Mouse (Mus musculus): ENCODE measurements around the gene Fam214b.

Fam214b gene

DNA sequence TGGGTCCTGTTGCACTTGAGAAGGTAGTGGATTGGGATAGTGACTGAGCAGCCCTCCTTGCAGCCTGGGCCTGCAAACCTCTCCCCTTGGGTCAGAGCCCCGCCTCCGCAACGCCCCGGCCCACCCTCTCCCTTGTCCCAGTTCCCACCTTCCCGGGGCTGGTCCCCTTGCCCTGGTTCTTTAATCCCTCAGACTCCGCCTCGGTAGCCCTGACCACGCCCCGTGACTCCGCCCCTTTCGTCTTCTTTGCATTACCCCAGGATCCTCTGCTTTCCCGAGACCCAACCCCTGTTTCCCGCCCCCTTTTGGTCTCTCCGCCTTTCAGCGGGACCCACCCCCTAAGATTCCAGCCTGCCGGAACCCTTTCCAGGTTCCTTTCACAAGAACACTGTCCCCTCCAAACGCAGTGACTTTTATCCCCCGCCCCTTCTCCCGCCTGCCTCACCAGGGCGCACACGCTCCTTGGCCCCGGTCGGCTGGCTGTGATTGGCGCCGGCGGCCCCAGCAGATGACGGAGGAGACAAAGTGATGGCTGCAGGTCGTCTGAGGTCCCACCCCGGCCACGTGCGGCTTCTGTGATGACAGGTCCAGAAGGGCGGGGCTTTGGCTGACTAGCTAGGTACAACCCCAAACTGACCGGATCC is at the start of gene Fam214b:
Gene Fam214b (minus strand): TSS at position 562 of the 644 bp plus-strand sequence.
- peak; percentile 98 for DNase-seq (ENCODE audit: low read depth, low spot score)

DNA sequence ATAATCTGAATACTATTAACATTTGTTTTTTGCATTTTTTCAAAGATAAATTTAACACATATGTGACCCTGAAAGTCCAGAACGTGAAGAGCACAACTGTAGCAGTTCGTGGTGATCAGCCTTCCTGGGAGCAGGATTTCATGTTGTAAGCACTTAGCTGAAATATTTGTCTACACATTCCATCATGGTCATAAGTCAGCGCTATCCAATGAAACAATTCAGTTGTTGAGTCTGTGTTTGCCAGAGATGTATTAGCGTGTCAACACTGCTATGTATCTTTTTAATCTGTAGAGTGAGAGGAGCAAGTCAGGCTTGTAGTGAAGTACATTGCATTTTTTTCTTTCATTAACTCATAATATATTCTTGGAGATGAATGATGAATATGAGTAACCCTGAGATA is 45.2 kb upstream of the Fam214b start:
- no peak for DNase-seq (ENCODE audit: low read depth, low spot score)

DNA sequence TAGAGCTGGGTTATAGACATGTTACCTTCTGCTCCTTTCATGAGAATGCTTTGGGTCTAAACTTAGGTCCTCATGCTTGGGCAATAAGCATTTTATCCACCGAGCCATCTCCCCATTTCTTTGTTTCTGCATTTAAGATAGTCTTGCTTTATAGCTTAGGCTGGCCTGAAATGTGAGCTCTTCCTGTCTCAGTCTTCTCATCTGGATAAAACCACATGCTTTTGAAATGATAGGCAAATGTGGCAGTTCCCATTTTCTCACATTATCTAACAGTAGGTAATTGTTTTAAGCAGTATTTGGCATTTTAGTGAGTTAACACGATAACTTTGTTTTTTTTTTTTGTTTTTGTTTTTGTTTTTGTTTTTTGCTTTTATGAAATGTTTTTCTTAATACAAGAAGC is 43.9 kb upstream of the Fam214b start:
- no peak for DNase-seq (ENCODE audit: low read depth, low spot score)

DNA sequence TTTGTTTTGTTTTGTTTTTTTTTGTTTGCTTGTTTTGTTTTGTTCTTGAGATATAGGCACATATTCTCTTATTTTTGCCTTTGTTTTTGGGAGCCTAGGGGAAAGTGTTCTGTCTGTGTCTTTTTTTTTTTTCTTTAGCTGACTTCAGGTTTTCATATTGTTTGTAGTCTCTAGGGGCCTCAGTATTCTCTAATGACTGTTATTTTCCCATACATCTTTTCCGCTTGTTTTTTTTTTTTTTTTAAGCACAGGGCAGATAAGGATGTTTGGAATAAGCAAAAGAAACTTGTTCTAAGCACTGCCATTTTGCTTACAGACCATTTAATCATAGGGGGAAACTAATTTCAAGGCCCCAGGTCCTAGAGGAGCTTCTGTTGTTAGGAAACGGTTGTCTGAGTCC is 36.4 kb upstream of the Fam214b start:
- DNase-seq (ENCODE audit: low read depth, low spot score): no peak

DNA sequence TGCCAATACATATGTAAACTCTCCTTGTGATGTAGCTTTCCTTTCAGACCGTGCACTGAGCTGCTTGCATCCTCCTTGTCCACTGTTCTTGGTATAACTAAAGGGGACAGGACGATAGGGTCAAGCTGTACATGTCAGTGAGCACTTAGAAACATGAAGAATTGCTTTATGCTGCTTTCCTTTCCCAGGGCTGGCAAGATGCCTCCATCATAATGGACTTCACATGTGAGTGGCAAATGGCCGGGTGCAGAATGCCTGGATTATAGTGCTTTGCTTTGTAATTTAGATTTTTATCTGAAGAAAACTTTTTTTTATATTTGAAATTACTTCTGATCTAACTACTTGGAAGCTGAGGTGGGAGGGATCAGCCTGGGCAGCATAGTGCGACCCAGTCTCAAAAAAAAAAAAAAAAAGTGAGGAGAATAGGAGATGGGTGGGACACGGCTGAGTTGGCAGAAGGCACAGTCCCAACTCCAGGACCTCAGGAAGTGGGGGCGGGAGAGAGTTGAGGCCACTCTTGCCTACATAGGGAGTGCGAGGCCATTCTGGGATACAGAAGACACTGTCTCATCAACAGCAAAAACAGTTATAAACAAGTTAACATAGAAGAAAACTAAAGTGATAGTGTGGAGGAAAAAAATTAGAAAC is 32.2 kb upstream of the Fam214b start:
- no peak for DNase-seq (ENCODE audit: low read depth, low spot score)

DNA sequence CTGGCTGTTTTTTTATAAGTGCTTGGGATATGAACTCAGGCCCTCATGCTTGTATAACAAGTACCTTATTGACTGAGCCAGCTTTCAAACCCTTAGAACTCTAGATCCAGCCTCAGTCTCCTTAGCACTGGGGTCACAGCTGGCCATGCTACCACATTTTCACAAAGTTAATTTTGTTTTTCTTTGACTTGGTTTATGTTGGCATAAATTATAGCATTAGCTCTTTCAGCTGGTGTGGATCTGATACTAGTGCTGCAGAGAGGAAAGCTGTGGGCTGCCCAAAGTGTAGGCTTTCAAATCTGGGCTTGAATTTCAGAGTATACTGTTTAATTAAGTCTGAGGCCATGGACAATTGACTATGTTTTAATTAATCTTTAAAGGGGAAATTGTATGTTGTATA is 28.9 kb upstream of the Fam214b start:
- no peak for DNase-seq (ENCODE audit: low read depth, low spot score)

DNA sequence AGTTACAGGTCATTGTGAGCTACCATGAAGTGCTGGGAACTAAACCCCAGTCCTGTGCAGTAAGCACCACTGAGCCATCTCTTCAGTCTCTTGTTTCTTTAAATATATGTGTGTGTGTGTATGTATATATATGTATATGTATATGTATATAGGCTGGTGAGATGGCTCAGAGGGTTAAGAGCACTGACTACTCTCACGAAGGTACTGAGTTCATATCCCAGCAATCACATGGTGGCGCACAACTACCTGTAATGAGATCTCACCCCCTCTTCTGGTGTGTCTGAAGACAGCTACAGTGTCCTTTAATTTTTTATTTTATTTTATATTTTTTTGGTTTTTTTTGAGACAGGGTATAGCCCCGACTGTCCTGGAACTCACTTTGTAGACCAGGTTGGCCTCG is 19.5 kb upstream of the Fam214b start:
- DNase-seq (ENCODE audit: low read depth, low spot score): no peak

DNA sequence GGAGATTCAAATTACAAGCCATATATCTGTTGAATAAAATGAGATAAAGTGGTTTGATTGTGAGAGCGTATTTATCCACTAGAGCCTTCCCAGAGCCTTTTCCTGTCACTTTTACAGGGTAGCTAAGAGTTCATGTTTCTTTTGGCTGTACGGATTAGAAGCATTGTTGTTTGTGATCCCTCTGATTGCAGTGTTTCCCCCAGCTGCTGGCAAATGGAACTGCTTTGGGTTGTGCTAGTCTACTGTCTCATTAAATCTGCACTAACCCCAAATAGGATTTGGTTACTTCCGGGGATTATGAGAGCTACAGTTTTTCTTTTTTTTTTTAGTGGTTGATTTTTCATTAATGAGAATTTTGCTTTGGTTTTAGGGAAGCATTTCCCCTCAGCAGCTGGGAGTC is 14.3 kb upstream of the Fam214b start:
- no peak for DNase-seq (ENCODE audit: low read depth, low spot score)

DNA sequence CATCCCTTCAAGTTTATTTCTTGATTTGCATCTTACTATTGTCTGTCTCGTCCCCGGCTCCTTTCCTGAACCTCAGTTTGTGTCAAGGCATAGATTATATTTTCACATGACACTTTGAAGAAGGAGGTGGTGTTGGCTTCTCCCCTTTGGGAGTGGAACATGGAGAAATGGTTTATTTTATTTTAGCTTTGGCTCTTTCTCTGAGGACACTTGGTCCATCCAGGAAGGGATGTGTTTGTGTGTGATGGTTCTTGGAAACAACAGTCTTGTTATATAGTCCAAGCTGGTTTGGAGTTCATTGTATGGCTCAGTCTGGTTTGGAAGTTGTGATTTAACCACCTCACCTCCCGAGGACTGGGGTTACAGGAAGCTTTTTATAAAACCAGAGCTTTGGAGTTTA is 13.7 kb upstream of the Fam214b start:
- no peak for DNase-seq (ENCODE audit: low read depth, low spot score)

DNA sequence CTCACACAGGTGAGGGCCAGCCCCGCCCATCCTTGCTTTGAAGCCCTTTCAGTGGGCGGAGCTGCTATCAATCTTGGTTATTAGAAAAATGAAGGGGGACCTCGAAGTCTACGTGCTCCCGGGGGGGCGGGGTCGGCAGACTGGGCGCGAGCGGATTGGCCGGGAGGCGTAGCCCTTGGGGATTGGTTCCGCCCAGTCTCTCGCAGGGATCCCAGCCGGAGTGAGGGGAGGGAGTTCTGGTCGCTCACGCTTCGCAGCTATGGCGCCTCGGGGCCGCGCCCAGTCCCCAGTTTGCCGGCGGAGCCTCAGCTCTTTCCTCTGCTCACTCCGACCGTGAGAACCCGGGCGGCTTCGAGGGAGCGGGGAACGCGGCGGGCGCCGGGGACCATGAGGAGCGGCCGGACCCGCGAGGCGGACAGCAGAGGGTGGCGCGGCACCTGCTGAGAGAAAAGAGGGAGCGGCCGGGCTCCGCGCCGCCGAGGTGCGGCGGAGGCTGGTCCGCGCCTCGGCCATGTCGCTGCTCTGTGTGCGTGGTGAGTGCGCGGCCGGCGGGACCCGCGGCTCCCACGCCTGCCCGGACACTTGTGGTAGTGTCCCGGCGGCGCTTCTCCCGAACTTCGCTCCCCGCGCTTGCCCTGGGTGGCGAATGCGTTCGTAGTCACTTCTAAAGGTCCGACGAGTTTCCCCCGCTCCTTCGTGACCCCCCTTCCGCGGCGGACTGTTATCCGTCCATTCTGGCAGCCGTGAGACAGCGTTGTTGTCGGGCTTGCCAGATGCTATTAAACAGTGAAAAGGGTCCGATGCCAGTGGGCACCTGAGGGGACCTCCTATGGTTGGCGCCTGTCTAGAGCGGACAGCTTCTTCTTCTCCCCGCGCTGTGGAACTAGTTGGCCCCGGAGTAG is 13.0 kb upstream of the Fam214b start, which contains the start of gene Unc13b:
Gene Unc13b (plus strand): TSS at position 201 of the 902 bp plus-strand sequence.
- peak; percentile 84 for DNase-seq (ENCODE audit: low read depth, low spot score)

DNA sequence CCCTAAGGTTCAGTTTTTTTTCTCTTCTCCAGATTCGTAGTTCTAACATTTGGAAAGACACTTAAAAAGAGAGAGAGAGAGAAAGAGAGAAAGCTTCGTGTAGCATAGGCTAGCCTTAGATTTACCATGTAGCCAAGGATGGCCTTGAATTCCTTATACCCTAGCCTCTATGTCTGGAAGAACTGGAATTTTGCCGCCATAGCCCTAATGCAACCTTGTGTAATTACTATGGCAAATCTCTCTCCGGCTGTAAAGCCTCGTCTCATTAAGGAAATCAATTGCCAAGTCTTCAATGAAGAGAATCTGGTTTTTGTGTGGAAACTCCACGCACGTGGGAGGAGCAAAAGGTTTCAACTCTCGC is 12.4 kb upstream of the Fam214b start:
- no peak for DNase-seq (ENCODE audit: low read depth, low spot score)

DNA sequence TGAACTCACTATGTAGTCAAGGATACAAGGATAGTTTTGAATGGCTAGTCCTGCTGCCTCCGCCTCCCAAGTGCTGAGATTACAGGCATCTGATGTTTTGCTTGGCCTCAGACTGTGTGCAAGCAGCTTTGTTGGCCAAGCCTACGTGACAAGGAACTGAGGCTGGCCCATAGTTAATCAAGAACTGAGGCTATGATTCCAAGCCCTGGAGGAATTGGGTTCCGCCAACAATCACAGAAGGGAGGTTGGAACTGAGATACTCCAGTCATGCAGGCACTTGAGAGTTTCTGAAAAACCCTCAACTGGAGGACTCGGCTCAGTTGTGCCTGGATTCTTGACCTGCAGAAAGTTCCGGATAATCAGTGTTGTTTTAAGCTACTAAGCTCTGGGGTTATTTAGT is 11.6 kb upstream of the Fam214b start:
- no peak for DNase-seq (ENCODE audit: low read depth, low spot score)

DNA sequence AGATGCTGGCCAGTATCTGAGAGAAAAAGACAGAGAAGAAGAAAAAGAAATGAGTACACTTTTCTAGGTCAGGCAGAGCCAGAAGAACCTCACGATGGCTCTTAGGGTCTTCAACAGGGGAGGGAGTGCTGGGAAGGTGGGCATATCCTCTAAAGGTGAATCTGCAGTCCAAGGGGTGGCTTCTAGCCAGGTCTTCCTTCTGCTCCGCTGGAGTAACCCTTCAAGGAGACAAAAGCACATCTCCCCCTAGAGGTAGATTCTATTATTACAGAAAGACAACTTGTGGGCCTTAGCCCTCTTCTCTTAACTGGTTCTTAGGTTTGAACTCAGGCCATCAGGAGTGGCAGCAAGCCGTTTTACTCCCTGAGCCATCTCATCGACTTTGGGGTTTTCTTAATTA is 6.6 kb upstream of the Fam214b start:
- peak; percentile 46 for DNase-seq (ENCODE audit: low read depth, low spot score)

DNA sequence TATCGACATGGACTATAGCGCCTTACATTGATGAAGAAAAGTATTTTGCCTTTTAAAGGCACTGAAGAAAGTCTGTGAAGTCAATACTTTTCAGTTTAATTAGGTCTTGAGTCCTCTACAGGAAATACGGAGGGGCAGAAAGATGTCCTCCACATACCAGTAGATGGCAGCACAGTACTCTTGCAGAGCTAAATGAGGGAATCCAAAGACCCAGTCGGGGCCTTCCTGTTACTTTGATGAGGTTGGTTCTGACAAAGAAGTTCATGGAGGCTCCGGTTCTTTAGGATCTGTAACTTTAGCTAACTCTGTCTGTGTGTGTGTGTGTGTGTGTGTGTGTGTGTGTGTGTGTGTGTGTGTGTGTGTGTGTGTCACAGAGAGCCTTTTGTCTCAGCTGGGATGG is 1.2 kb upstream of the Fam214b start:
- DNase-seq (ENCODE audit: low read depth, low spot score): peak; percentile 73

DNA sequence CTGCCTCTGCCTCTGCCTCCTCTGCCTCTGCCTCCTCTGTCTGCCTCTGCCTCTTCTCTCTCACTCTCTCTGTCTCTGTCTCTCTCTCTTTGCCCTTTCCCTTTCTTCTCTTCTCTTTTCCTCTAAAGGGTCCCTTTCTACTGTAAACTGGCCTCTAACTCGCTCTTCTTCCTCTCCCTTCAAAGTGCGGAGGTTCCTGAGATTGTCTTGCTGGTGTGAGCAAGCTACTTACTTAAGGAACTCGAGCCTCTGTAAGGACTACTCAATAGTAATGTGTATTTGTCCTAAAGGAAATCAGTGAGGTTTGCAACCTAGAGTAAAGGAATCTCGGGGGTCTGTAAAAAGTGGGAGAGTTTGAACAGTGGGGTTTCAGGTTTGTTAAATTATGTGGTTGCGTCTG is 587 bp upstream of the Fam214b start:
- no peak for DNase-seq (ENCODE audit: low read depth, low spot score)

DNA sequence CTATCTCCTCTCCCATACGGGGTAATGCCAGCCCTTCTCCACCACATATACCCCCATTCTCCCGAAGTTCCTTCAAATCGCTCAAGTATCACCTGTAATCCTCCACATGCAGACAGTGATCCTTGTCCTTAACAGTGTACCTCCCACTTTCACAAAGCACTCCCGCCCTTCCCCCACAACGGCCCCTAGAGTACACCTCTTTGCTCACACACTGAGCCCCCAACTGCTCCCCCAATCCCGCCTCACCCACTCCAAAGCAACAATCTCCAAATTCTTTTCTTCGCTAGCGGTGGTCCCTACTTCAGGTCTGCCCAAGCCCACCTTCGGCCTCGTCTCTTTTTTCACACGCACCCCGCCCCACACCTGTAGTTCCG is 748 bp downstream of the Fam214b start:
- no peak for DNase-seq (ENCODE audit: low read depth, low spot score)

DNA sequence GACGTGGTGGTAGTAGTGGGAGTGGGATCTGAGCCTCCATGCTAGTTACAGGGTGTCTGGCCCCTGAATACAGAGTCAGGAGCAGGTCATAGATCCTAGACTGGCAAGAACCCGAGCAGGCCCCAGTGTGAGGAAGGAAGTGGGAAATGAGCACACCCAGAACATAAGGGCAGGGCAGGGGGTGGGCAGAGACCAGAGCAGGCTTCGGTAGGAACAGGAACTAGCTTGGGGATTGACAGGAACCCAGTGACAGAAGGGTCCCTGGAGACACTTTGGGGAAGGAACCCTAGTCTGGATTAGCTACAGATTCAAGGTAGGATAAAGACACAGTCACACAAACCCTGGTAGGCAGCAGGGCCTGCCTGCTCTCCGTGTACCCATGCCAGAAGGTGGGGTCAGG is 1.3 kb downstream of the Fam214b start:
- DNase-seq (ENCODE audit: low read depth, low spot score): no peak

DNA sequence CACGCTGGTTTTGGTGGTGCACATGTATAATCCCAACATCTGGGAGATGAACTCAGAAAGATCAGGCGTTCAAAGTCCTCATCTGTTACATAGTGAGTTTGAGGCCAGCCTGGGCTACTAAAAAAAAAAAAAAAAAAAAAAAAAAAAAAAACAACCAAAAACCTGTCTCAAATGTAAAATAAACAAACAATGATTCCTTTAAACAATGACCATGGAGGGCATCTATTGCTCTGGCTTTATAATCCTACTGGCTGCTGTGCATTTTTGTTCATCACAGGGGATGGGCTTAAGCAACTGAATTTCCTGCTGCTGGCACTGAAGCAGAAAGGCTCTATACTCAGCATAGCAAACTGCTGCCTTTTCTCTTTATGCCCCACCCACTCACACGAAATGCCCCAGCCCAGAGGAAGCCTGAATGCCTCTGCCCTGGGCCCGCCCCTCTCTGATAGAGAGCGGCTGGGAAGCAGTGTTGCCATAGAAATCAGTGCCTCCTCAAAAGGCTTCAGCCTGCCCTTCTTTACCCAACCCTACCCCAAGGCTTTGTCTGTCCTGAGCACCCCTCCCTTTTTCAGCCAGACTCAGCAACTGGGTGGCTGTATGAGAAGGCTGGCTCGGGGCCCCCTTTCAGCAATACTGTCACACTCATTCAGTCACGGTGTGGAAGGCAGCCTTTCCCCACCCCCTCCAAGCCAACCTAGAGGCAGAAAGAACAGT is 2.2 kb downstream of the Fam214b start:
- peak; percentile 44 for DNase-seq (ENCODE audit: low read depth, low spot score)

DNA sequence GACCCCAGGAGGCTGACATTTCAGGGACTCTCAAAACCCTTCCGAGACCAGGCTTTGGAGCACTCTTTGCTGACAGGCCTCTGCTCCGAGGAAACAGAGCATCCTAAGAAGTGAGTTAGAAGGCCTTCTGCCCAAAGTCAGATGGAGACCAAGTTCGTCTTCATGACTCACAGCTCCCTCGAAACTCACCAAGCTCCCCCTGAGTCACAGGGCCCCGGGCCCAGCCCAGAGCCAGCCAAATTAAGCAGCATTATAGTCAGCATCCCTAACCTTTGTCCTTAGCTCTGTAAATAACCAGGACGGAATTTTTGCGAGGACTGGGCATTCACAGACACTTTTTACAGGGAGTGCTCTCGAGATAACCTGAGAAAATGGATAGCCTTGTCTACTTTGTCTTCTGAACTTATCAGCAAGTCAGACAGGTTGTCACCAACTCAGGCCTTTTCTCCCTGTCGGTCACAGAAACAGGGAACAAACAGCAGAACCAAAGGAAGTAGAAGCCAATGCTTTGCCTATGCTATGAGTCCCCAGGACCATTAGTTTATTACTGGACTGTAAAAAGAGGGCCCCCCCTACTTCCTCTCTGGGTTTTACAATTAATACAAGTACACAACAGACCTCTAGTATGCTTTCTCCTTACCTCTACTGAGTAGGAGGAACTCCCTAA is 5.0 kb downstream of the Fam214b start:
- DNase-seq (ENCODE audit: low read depth, low spot score): no peak

DNA sequence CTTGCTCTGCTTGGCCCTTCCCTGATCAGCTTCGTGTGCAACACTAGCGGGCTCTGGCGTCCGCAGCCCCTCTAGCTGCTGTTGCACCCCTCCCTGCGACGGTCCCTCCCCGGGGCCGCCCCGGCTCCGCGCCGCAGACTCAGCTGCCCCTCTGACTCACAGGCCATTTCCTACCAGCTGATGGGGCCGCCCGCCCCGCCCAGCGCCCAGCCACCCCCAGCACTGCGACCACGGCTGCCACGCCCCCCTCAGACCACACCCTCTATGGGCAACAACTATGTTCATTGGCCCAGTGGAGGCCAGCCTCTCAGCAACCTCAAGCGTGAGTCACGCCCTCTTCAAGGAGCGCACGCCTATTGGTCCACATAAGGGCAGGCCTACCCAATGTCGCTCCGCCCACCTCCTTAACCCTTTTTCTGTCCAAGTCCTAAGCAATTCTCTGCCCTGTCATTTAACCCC is 5.9 kb downstream of the Fam214b start:
- peak; percentile 93 for DNase-seq (ENCODE audit: low read depth, low spot score)

DNA sequence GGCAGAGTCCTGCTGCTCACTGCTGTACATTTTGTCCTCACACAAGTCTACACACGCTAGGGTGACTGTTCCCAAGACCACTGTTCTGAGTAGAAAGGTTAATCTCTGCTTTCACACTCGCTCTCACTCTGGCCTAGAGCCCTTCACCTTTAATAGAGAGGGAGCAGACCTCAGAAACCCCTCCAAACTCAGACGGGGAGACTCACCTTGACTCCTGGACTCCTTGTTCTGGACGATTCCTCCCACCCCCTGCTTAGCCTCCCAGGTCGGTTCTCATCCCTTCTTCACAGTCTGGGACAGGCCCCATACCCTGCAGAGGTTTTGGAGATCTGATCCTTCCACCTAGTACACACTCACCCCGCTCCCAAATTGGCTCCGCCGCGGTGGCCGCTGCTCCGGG is 6.4 kb downstream of the Fam214b start:
- DNase-seq (ENCODE audit: low read depth, low spot score): no peak
